Mouse (Mus musculus) gastrocnemius, adult 18-20 months (tissue): ENCODE measurements around the gene Spp2. TPM values are rescaled to one million over a fixed set of nuclear protein-coding genes. Genes with fewer than 3 reads are reported as not detected.
A peak's percentile ranks its signal among the peaks of the same experiment; 100 is the strongest.
"Not testable (repeated sequence)": the region's sequence is repeated elsewhere in the genome, so short reads cannot be mapped to it uniquely, and the experiment has no call there.

Experiments
- DNase-seq: peaks from one replicate; pipeline ENCODE4 v3.0.0; 2021; ENCODE audit warnings: low spot score
- total RNA-seq, 2 experiments: library from RNA; stranded (reverse); gene quantifications; 2 replicates each; pipeline ENCODE4 v1.2.3; 2021

Gene Spp2
- total RNA-seq, 2 experiments from 2014 or later: not detected

- no peak for DNase-seq
These were observed 26.5 kb downstream of the Spp2 start for GRCm38 (mm10) chr1:88433096-88433883.

GRCm38 (mm10) chr1:88434057-88434456 lies 27.3 kb downstream of the Spp2 start:
- no peak for DNase-seq

DNA sequence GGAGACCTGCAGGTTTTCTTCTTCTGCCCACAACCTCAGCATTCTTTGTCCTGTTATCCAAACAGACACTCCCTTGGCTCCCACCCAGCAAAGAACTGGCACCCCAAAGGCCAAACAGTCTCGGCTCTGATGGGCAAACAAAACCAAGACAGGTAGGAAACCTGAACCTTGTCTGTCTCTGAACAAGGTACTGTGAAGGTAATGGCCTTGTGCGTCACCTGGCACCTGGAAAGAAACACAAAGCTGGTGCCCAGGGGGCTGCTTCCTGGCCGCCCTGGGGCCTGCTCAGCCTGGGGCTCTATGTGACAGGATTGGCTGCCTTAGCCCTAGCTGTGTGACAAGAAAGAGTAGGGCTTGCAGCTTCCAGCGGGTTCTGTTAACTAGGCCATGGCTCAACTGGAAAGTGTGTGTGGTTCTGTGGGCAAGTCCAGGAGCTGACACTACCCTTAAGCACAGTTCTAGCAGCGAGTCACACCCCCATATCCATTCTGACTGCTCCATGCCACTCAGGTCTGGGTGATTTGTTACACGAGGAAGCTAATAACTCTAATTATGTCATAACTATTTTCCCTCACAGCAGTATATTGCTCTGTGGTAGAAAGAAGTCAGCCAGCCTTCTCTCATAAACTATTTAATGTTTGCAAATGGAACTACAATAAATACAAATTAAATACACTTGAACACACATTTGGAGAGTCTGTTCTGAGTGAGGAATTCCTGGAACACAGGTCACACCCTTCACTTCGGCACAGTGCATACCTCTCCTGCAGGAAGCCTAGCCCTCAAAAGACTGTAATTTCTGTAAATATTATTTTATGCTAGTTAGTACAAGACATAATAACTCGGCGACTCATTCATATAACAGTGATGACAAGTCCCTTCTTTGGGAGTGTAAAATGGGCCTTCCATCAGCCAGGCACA lies 30.7 kb downstream of the Spp2 start:
- DNase-seq: no peak

GRCm38 (mm10) chr1:88443383-88443782 lies 36.6 kb downstream of the Spp2 start:
- no peak for DNase-seq

DNA sequence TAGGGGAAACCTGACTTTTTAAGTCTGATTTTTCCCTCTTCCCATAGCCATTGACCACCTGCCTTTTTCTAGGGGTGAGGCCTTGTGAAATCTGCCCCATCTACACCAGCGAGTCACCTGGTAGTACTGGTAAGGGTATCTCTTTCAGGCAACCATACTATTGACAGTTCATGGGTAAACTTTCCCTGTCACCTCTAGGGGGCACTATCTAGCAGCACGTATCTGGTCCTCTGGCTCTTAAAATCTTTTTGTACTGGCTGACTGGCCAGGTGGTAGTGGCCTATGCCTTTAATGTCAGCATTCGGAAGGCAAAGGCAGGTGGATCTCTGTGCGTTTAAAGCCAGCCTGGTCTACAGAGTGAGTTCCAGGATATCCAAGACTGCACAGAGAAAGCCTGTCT lies 38.6 kb downstream of the Spp2 start:
- DNase-seq: no peak

DNA sequence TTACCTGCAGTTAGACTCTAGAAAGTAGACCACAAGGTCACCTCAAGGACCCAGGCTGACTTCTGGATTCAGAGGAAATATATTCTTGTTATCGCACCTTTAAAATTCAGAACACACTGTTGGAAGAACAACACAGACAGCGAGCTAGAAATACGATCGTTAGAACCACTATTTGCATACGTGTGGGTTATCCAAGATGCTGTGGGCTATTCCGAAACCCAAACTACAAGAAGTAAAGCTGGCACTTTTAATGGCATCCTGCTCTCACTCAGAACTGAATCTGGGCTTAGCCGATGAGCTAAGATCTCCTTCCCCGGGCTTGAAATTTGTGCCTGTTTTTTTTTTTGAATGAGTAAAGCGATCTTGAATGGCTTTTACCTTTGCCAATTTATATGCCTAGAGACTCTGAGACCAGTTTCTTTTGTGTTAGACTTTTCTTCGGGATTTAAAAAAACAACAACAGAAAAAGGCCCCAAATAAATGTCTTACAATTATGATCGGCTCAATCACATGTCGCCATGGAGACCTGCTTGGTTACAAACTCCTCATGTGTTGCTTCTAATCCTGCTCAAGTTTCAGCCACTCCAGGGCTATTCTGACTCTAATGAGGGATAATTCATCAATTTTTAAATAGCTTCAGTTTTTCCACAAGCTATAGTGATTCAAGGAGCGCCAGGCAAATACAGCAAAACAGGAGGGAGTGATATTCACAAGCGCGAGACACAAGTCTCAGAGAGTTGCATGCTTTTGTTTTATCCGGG lies 39.7 kb downstream of the Spp2 start:
- no peak for DNase-seq

- no peak for DNase-seq
These were observed 40.7 kb downstream of the Spp2 start for GRCm38 (mm10) chr1:88447483-88447882.

- DNase-seq: not testable (repeated sequence)
These were observed 41.3 kb downstream of the Spp2 start for GRCm38 (mm10) chr1:88448094-88448493.

DNA sequence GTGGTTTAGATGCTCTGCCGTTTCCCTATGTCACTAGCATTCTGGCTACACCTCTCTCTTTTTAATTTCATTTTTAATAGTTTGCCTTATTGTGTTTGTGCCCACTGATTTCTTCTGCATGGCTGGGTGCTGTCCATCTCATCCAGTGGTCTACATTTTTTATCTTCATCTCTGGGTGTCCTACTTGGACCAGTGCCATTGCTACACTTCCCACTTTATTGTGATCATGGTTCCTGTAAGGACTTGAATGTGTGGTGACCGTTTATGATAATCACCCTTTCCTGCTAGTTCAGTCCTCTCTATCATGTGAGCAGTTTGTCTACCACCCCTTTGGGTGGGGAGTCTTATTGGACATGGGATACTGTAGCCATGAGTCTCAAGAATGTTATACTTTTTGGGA lies 43.0 kb downstream of the Spp2 start:
- DNase-seq: no peak

DNA sequence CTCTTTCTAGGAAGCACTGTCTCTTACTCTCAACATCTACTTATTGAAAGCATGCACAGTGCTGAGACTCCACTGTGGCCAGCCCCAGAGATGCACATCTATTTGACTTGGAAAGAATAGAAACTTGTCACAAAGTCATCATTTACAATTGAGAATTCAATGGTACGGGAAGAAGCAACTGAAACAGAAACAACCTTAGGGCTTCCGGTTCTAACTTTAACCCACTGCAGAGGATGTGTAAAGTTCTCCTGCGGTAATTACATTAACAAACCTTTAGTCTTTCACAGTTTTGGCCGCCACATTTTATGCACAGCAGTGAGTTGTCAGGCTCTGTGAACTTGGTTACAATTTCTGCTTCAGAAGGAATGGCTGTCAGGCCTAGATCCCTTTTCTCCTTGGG lies 43.9 kb downstream of the Spp2 start:
- DNase-seq: no peak

DNA sequence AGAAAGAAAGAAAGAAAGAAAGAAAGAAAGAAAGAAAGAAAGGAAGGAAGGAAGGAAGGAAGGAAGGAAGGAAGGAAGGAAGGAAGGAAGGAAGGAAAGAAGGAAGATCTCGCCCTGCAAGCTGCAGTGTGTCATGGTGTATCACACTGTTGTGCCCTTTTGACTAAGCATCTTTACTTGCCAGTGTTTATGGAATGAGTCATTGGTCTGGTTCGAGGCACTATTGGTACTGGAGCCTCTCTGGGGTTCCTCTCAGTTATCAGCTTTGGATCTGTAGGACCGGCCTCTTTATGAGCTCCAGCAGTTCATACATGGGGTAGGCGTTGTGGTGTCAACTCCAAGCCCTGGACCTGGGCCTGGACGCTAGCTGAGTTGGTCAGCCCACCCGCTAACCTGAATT lies 45.4 kb downstream of the Spp2 start:
- DNase-seq: no peak

DNA sequence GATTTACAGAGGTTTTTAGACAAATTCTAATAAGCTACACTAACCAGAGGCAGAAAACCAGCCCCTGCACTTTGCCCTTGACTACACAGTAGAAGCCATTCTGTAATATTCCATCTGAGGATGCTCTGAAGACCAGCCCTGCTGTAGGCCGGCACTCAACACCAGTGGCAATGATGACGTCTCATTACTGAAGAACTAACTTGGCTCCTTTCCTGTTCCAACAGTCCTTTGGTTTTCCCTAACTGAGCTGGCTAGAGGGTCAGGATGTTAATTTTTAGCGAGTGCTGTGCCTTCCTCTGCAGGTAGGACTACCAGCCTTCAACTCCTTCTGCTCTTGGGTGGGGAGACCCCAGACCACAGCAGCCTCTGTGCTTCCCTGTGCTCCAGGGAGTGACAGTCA lies 47.9 kb downstream of the Spp2 start:
- DNase-seq: no peak

DNA sequence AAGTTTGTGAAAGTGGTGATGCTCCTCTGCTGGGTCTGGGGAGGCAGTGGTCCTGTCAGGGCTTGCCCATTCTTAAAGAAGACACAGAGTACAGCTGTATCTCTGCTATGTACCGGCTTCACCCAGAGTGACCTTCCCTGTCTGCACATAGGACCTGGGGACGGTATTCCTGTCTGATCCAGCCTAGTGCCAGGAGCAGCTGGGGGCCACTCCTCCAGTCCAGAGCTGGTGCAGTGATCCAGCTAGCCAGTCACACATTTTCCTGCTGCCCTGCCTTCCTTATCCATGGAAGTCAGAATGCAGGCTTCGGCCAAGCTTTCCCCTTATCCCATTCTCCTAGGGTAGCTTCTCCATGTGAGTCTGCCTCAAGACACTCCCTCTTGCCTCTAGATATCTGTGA lies 49.0 kb downstream of the Spp2 start:
- DNase-seq: no peak

DNA sequence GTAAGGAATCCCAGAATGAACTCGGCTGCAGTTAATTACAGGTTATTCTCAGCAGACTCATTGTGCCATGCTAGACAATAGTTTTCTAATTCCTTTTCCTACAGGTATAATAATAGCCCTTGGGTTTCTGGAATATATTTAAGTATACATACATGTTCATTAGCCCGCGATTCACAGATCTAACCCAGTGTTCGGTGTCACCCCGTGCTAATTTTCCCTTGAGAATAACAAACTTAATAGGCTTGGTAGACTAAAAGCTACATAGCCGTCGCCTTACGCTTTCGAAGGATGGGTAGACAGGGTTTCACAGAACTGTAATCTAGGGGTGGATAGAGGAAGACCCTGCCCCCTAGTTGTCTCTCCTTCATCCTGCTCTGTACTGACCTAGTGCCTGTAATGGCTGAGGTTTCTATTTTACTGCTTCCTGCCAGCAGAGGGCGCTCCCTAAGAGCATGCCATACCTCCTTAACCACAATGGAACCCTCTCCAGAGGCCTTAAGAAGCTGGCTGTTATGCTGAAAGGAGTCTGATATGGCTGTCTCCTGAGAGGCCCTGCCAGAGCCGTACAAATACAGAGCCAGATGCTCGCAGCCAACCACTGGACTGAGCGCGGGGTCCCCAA lies 49.8 kb downstream of the Spp2 start:
- DNase-seq: peak; percentile 68

DNA sequence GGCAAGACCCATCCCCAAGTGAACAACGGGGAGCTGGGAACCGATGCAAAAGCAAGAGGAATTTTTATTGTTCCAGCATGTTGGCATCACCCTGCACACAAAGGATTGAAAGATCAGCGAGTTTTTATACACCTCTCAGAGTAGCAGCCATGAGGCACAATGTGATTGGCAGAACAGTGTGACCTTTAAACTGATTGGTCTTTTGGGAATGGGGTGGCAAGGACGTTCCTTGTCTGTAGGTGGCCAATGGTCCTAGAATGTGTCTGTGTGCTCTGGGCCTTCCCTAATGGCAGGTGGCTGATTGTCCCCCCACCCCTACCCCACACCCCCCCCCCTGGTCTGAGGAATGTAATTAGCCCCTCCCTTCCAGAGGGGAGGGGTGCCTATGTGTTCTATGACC lies 52.4 kb downstream of the Spp2 start:
- DNase-seq: no peak

DNA sequence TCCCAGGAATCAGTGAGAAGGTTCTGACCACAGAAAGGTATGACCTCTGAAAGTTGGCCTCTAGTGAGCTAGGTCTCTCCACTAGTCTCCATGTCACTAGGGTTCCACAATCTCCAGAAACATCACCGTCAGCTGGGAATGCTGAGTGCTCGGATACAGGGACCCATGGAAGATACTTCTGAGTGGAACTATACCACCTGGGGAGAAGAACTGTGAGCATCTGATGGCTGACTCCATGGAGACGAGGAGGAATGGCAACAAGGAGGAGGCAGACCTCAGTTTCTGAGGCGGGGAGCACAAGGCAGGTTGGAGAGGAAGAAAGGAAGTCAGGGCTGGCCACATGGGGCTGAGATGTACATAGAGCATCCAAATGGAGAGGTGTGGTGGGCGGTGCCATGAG lies 52.9 kb downstream of the Spp2 start:
- DNase-seq: no peak

GRCm38 (mm10) chr1:88461096-88461495 lies 54.3 kb downstream of the Spp2 start:
- DNase-seq: no peak

DNA sequence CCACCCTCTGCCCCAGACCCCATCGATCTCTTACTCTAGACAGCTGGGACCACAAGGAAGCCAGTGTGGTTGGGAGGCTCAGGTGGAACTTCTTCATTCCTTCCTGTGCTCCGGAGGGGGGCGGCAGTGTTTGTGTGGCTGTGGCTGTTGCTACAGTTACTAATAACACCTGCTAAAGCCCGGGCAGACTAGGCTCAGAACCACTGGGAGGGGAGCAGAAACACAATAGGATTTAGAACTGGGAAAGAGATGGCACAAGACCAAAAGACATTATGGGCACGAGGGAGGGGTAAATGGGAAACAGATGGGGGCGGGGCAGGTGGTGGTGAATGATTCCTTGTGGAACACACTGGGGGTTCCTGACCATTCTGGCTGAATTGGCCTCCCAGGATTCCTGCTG lies 55.7 kb downstream of the Spp2 start:
- DNase-seq: no peak

GRCm38 (mm10) chr1:88463241-88463640 lies 56.5 kb downstream of the Spp2 start:
- DNase-seq: no peak

GRCm38 (mm10) chr1:88464109-88464905 lies 57.5 kb downstream of the Spp2 start:
- no peak for DNase-seq

- DNase-seq: no peak
These were observed 59.0 kb downstream of the Spp2 start for GRCm38 (mm10) chr1:88465722-88466121.
